Mouse (Mus musculus) stomach, adult 2 months (tissue): ENCODE measurements around the gene Mrpl36. TPM values are rescaled to one million over a fixed set of nuclear protein-coding genes. Genes with fewer than 3 reads are reported as not detected.

Source experiments
- polyA plus RNA-seq: library from polyadenylated mRNA; depleted of rRNA; stranded (reverse); fragments of >200 nt; gene quantifications from 2 replicates; pipeline ENCODE4 v1.2.3, GENCODE M21; 2012; rRNA removed

The Mrpl36 gene
- polyA plus RNA-seq: 91.9 and 114 TPM in 2 replicates

GRCm38 (mm10) chr13:73327827-73328698 lies at the start of gene Mrpl36, which contains the start of gene Ndufs6:
TSS of gene Mrpl36 (plus strand) at chr13:73328513.
TSS of gene Ndufs6 (minus strand) at chr13:73328542.

Other genes with a start within 250 kb of the Mrpl36 start
- gene Irx4, start 68.0 kb upstream of the Mrpl36 start, polyA plus RNA-seq: 0.05 TPM in 1 of 2 replicates, not detected in the other
- gene Ndufs6, start within 50 bp of the Mrpl36 start, polyA plus RNA-seq: 12.7 and 14.5 TPM in 2 replicates
- 3.9 and 5.8 TPM in 2 replicates for gene Lpcat1, start 138.7 kb downstream of the Mrpl36 start, polyA plus RNA-seq
- 0.03 TPM in 1 of 2 replicates, not detected in the other for gene Slc6a3, start 208.2 kb downstream of the Mrpl36 start, polyA plus RNA-seq